Mouse (Mus musculus) neural tube, embryonic 10.5 days (tissue): Measurements from ENCODE around the gene Cbfb.
"Not testable (repeated sequence)": the region's sequence is repeated elsewhere in the genome, so short reads cannot be mapped to it uniquely, and the experiment has no call there.

ENCODE experiments used
- DNase-seq: peaks from one replicate; pipeline ENCODE4 v3.0.0-alpha.2; 2017; ENCODE audit warnings: low spot score; ENCODE audit errors: extremely low spot score

Gene Cbfb

GRCm38 (mm10) chr8:105178211-105178800 is 7.8 kb downstream of the Cbfb start:
- DNase-seq, result no peak

- no peak for DNase-seq
Observed at GRCm38 (mm10) chr8:105182201-105182600, 11.7 kb downstream of the Cbfb start.

- no peak for DNase-seq
Observed at GRCm38 (mm10) chr8:105186467-105187005, 16.1 kb downstream of the Cbfb start.

GRCm38 (mm10) chr8:105192182-105192581 is 21.7 kb downstream of the Cbfb start:
- DNase-seq, result no peak

GRCm38 (mm10) chr8:105205748-105206147 is 35.3 kb downstream of the Cbfb start:
- no peak for DNase-seq

GRCm38 (mm10) chr8:105206766-105207275 is 36.3 kb downstream of the Cbfb start:
- DNase-seq, result no peak

GRCm38 (mm10) chr8:105207675-105208273 is 37.3 kb downstream of the Cbfb start:
- DNase-seq, result no peak

- DNase-seq, result no peak
Observed at GRCm38 (mm10) chr8:105209153-105210110, 39.0 kb downstream of the Cbfb start.

GRCm38 (mm10) chr8:105214104-105214503 is 43.6 kb downstream of the Cbfb start:
- no peak for DNase-seq

- DNase-seq, result no peak
Observed at GRCm38 (mm10) chr8:105217926-105218522, 47.5 kb downstream of the Cbfb start.

- DNase-seq, result no peak
Observed at GRCm38 (mm10) chr8:105223850-105224249, 53.4 kb downstream of the Cbfb start.

- DNase-seq, result peak; percentile 98
Observed at GRCm38 (mm10) chr8:105224413-105225271, 54.2 kb downstream of the Cbfb start, which contains the start of gene D230025D16Rik. TSS of gene D230025D16Rik (plus strand) at chr8:105225145.

- no peak for DNase-seq
Observed at GRCm38 (mm10) chr8:105225272-105225593, 54.8 kb downstream of the Cbfb start.

GRCm38 (mm10) chr8:105225917-105226316 is 55.4 kb downstream of the Cbfb start:
- DNase-seq, result no peak

- no peak for DNase-seq
Observed at GRCm38 (mm10) chr8:105231503-105232320, 61.2 kb downstream of the Cbfb start.

GRCm38 (mm10) chr8:105232321-105232693 is 61.8 kb downstream of the Cbfb start:
- not testable (repeated sequence) for DNase-seq

GRCm38 (mm10) chr8:105233126-105233935 is 62.9 kb downstream of the Cbfb start:
- DNase-seq, result no peak

- DNase-seq, result no peak
Observed at GRCm38 (mm10) chr8:105235206-105235605, 64.7 kb downstream of the Cbfb start.
